Mouse (Mus musculus) liver, embryonic 14.5 days (tissue): Measurements from ENCODE around the gene Ntm. TPM values are rescaled to one million over a fixed set of nuclear protein-coding genes. Genes with fewer than 3 reads are reported as not detected.

ENCODE experiments used
- ATAC-seq: fragments of 200-750 bp; cut with Nextera tagmentation; 2 replicates; pipeline ENCODE4 v1.8.0; 2017; ENCODE audit warnings: moderate number of reproducible peaks, mild to moderate bottlenecking, moderate library complexity; ENCODE audit not compliant: insufficient read depth
- DNase-seq, 3 experiments: peaks; one replicate each; pipeline ENCODE4 v3.0.0-alpha.2; 2012 to 2013; ENCODE audit warnings: low read depth in 3 of 3, low spot score in 3 of 3
- H3K27ac ChIP-seq: fragments of 300-500 bp; sonication (generic); 2 replicates; pipeline ENCODE4 v1.5.1; 2014; ENCODE audit warnings: moderate library complexity, mild to moderate bottlenecking, control low read depth, inconsistent platforms
- H3K27me3 ChIP-seq: fragments of 300-500 bp; sonication (generic); 2 replicates; pipeline ENCODE4 v1.6.1; 2014; ENCODE audit warnings: mild to moderate bottlenecking, low read length, moderate library complexity; ENCODE audit not compliant: control insufficient read depth, insufficient read depth
- H3K36me3 ChIP-seq: fragments of 300-500 bp; sonication (generic); replicated peaks from 2 replicates; pipeline ENCODE4 v1.6.1; 2014; ENCODE audit warnings: low read depth; ENCODE audit not compliant: control insufficient read depth, insufficient read depth
- H3K4me1 ChIP-seq, 2 experiments: fragments of 200-500 bp in 1 of 2; fragments of 300-500 bp in 1 of 2; sonication (generic) in 1 of 2; replicated peaks; 2 replicates each; pipeline ENCODE4 v1.6.1; 2012 to 2014; ENCODE audit warnings: antibody characterized with exemption in 1 of 2, inconsistent platforms in 1 of 2, low read length in 1 of 2; ENCODE audit not compliant: control insufficient read depth in 2 of 2, insufficient read depth in 2 of 2
- H3K4me2 ChIP-seq: fragments of 300-500 bp; sonication (generic); 2 replicates; pipeline ENCODE4 v1.6.1; 2014; ENCODE audit warnings: low read depth, mild to moderate bottlenecking, control low read depth, moderate library complexity
- H3K4me3 ChIP-seq, 2 experiments: fragments of 200-500 bp in 1 of 2; fragments of 300-500 bp in 1 of 2; sonication (generic) in 1 of 2; 2 replicates each; pipeline ENCODE4 v1.5.1; 2012 to 2014; ENCODE audit warnings: low read depth in 2 of 2, low read length in 2 of 2, mild to moderate bottlenecking in 2 of 2, control low read depth in 1 of 2, inconsistent platforms in 1 of 2, moderate library complexity in 1 of 2; ENCODE audit not compliant: insufficient read depth in 1 of 2
- H3K9ac ChIP-seq: fragments of 300-500 bp; sonication (generic); replicated peaks from 2 replicates; pipeline ENCODE4 v1.6.1; 2014; ENCODE audit warnings: mild to moderate bottlenecking, control low read depth, moderate library complexity
- H3K9me3 ChIP-seq: fragments of 300-500 bp; sonication (generic); 2 replicates; pipeline ENCODE4 v1.6.1; 2016; ENCODE audit warnings: low read length, mixed read lengths; ENCODE audit not compliant: control insufficient read depth
- CTCF ChIP-seq: IDR thresholded peaks from 2 replicates; pipeline ENCODE4 v1.5.1; 2016; ENCODE audit warnings: antibody characterized with exemption, low read depth, control low read depth
- EP300 ChIP-seq: IDR thresholded peaks from 2 replicates; pipeline ENCODE4 v1.6.1; 2016; ENCODE audit warnings: antibody characterized with exemption, low read depth
- WGBS: fragments of 180-500 bp; shearing (Covaris S2); extraction: QIAGEN DNeasy Blood & Tissue Kit; methylation state at CpG from one replicate; pipeline ENCODE4 v1.1.7; 2014; ENCODE audit not compliant: insufficient replicate concordance; 5-methylcytosine and 5-hydroxymethylcytosine counted together
- polyA plus RNA-seq, 2 experiments: library from polyadenylated mRNA; depleted of rRNA in 1 of 2; stranded (reverse) in 1 of 2; unstranded in 1 of 2; fragments of >200 nt; fragmentation: Nextera tagmentation in 1 of 2; extraction: Ambion mirVana in 1 of 2; gene quantifications; 2 replicates each; pipeline versions ENCODE4 v1.2.1 to v1.2.3; 2012 to 2014

Gene Ntm
- polyA plus RNA-seq, 2 experiments: 0.21 to 0.30 TPM

GRCm38 (mm10) chr9:29803738-29804285 is 159.1 kb downstream of the Ntm start:
- TF ChIP-seq EP300 (no peak), CTCF (no peak)
- no peak for DNase-seq
- 40% methylated on average over 4 of the region's 4 CpGs for WGBS
- no peaks in the 10 kb centered on the region for H3K27me3 ChIP-seq
- H3K4me2 ChIP-seq: no peak overlapping the region
- H3K9me3 ChIP-seq: no peaks in the 10 kb centered on the region
- ATAC-seq: no peak
- H3K9ac ChIP-seq: no peak overlapping the region
- no peaks in the 10 kb centered on the region for H3K4me1 ChIP-seq
- no peak overlapping the region for H3K4me3 ChIP-seq
- H3K36me3 ChIP-seq: no peaks in the 10 kb centered on the region
- H3K27ac ChIP-seq: no peak overlapping the region

- no peak for TF ChIP-seq CTCF
- no peak for TF ChIP-seq EP300
- no peak overlapping the region for H3K4me3 ChIP-seq
- 36% methylated on average over 12 of the region's 12 CpGs for WGBS
Observed at GRCm38 (mm10) chr9:29802990-29803737, 159.8 kb downstream of the Ntm start.

GRCm38 (mm10) chr9:29802071-29802705 is 160.8 kb downstream of the Ntm start:
- no peaks in the 10 kb centered on the region for H3K9me3 ChIP-seq
- H3K27me3 ChIP-seq: no peaks in the 10 kb centered on the region
- no peak overlapping the region for H3K27ac ChIP-seq
- H3K4me2 ChIP-seq: no peak overlapping the region
- H3K9ac ChIP-seq: no peak overlapping the region
- no peak for DNase-seq
- TF ChIP-seq CTCF (no peak), EP300 (no peak)
- no peaks in the 10 kb centered on the region for H3K36me3 ChIP-seq
- ATAC-seq: no peak
- no peaks in the 10 kb centered on the region for H3K4me1 ChIP-seq
- 54% methylated on average over 12 of the region's 12 CpGs for WGBS
- H3K4me3 ChIP-seq: no peak overlapping the region

More at GRCm38 (mm10) chr9:29802990-29803737, 159.8 kb downstream of the Ntm start:
- Histone ChIP-seq H3K27ac (no peak overlapping the region), H3K27me3 (no peaks in the 10 kb centered on the region), H3K4me1 (no peaks in the 10 kb centered on the region), H3K4me2 (no peak overlapping the region), H3K36me3 (no peaks in the 10 kb centered on the region), H3K9me3 (no peaks in the 10 kb centered on the region), H3K9ac (no peak overlapping the region)
- DNase-seq (no peak), ATAC-seq (no peak)

DNA sequence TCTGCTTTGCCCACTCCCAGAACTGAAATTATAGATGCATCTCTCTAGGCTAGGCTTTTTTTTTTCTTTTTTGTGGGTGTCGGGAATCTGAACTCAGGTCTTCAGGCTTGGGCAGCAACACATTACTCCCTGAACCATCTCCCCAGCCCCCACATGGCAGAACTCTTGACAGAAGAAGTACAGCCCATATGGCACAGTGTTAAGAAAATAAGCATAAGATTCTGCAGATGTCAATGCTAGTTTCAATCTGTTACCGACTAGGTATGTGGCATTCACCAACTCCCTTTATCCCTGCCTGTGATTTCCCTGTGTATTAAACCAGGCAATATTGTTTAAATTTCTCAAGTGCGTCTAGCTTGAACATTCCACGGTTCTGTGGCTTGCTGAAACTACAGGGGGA is 166.7 kb downstream of the Ntm start:
- H3K27me3 ChIP-seq: no peaks in the 10 kb centered on the region
- no peak for TF ChIP-seq CTCF
- no peak for TF ChIP-seq EP300
- ATAC-seq (no peak), DNase-seq (no peak)
- no peaks in the 10 kb centered on the region for H3K4me1 ChIP-seq
- no peaks in the 10 kb centered on the region for H3K9me3 ChIP-seq
- no peak overlapping the region for H3K4me3 ChIP-seq
- no peaks in the 10 kb centered on the region for H3K36me3 ChIP-seq
- no peak overlapping the region for H3K27ac ChIP-seq
- no peak overlapping the region for H3K9ac ChIP-seq
- H3K4me2 ChIP-seq: no peak overlapping the region
- WGBS: 56% methylated on average over 4 of the region's 4 CpGs

GRCm38 (mm10) chr9:29791199-29791915 is 171.6 kb downstream of the Ntm start:
- H3K27ac ChIP-seq: no peak overlapping the region
- H3K4me3 ChIP-seq: no peak overlapping the region
- DNase-seq (no peak), ATAC-seq (no peak)
- 40% methylated on average over 10 of the region's 10 CpGs for WGBS
- H3K4me2 ChIP-seq: no peak overlapping the region
- H3K9me3 ChIP-seq: no peaks in the 10 kb centered on the region
- H3K4me1 ChIP-seq: no peaks in the 10 kb centered on the region
- H3K9ac ChIP-seq: no peak overlapping the region
- no peaks in the 10 kb centered on the region for H3K36me3 ChIP-seq
- no peak for TF ChIP-seq EP300
- no peak for TF ChIP-seq CTCF
- no peaks in the 10 kb centered on the region for H3K27me3 ChIP-seq
